Mouse (Mus musculus) MEL (cell line): ENCODE measurements around the gene Atg7.

ENCODE experiments used
- CTCF ChIP-seq, 3 experiments: IDR thresholded peaks in 2 of 3; conservative IDR thresholded peaks in 1 of 3; 2 replicates each; pipeline ENCODE4 v1.5.1; 2011 to 2012; ENCODE audit warnings: low read length in 3 of 3, low read depth in 2 of 3, mild to moderate bottlenecking in 2 of 3, improper control_type of control experiment in 1 of 3, inconsistent platforms in 1 of 3, mixed read lengths in 1 of 3, moderate library complexity in 1 of 3; ENCODE audit not compliant: control insufficient read depth in 1 of 3, insufficient read depth in 1 of 3, poor library complexity in 1 of 3, severe bottlenecking in 1 of 3
- EP300 ChIP-seq, 2 experiments: IDR thresholded peaks; 2 replicates each; pipeline ENCODE4 v1.6.1; 2011; ENCODE audit warnings: improper control_type of control experiment in 2 of 2, low read length in 2 of 2, low read depth in 1 of 2, mild to moderate bottlenecking in 1 of 2
- ETS1 ChIP-seq: IDR thresholded peaks from 2 replicates; pipeline ENCODE4 v1.6.1; 2012; ENCODE audit warnings: low read depth, mild to moderate bottlenecking, inconsistent platforms, low read length, improper control_type of control experiment, moderate library complexity
- HCFC1 ChIP-seq: IDR thresholded peaks from 2 replicates; pipeline ENCODE4 v1.6.1; 2012; ENCODE audit warnings: low read depth, mild to moderate bottlenecking, inconsistent platforms, low read length, improper control_type of control experiment, moderate library complexity
- KAT2A ChIP-seq: conservative IDR thresholded peaks from 2 replicates; pipeline ENCODE4 v1.6.1; 2012; ENCODE audit warnings: low read depth, low read length, improper control_type of control experiment, inconsistent platforms
- MAZ ChIP-seq: IDR thresholded peaks from 2 replicates; pipeline ENCODE4 v1.6.1; 2012; ENCODE audit warnings: low read depth, mild to moderate bottlenecking, inconsistent platforms, low read length, improper control_type of control experiment
- MEF2A ChIP-seq: IDR thresholded peaks from 2 replicates; pipeline ENCODE4 v1.6.1; 2014; ENCODE audit warnings: low read depth, mild to moderate bottlenecking, inconsistent platforms, low read length, improper control_type of control experiment; ENCODE audit not compliant: poor library complexity, insufficient replicate concordance, severe bottlenecking; ENCODE audit errors: extremely low read depth
- NELFE ChIP-seq: IDR thresholded peaks from 2 replicates; pipeline ENCODE4 v1.6.1; 2011; ENCODE audit warnings: low read depth, low read length, improper control_type of control experiment
- NRF1 ChIP-seq: IDR thresholded peaks from 2 replicates; pipeline ENCODE4 v1.6.1; 2014; ENCODE audit warnings: low read depth, mild to moderate bottlenecking, inconsistent platforms, low read length, improper control_type of control experiment, moderate library complexity; ENCODE audit not compliant: poor library complexity, insufficient read depth, severe bottlenecking
- POLR2A ChIP-seq, 2 experiments: IDR thresholded peaks; 2 replicates each; pipeline ENCODE4 v1.6.1; 2011 to 2012; ENCODE audit warnings: low read length in 2 of 2, mild to moderate bottlenecking in 2 of 2, control low read depth in 1 of 2, improper control_type of control experiment in 1 of 2, low read depth in 1 of 2, moderate library complexity in 1 of 2; ENCODE audit not compliant: control insufficient read depth in 1 of 2, insufficient read depth in 1 of 2, poor library complexity in 1 of 2
- SMC3 ChIP-seq: IDR thresholded peaks from 2 replicates; pipeline ENCODE4 v1.6.1; 2011; ENCODE audit warnings: low read depth, low read length, improper control_type of control experiment
- TCF12 ChIP-seq: IDR thresholded peaks from 2 replicates; pipeline ENCODE4 v1.6.1; 2014; ENCODE audit warnings: low read depth, mild to moderate bottlenecking, inconsistent platforms, low read length, improper control_type of control experiment, moderate library complexity
- ZC3H11A ChIP-seq: IDR thresholded peaks from 2 replicates; pipeline ENCODE4 v1.6.1; 2012; ENCODE audit warnings: low read depth, mild to moderate bottlenecking, inconsistent platforms, low read length, improper control_type of control experiment

DNA sequence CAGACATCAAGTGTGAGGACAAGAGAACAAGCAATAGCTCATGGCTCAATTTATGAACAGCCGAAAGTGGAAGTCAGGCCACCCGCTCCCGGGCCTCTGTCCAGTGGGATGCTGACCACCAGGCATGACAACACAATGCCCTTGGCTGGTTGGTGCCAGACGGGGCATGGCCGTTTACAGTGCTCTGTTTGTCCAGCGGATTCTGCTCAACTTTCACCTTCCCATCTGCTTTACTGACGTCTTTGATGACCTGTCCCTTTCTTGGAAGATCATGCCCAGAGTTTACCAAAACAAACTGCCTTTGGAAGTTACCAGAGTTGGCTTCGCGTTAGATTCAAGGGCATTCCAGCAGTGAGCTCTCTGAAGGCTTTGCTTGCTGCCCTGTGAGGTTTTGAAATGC is 93.5 kb downstream of the Atg7 start:
- TF ChIP-seq KAT2A, result no peak
- TF ChIP-seq EP300 (IDR thresholded peaks at IDR 0.05; ENCODE audit: low read depth in 1 of 2, low read length in 2 of 2), result no peak
- TF ChIP-seq CTCF (IDR thresholded peaks at IDR 0.05 in 2 of 3, conservative IDR thresholded peaks at IDR 0.05 in 1 of 3; ENCODE audit: control insufficient read depth in 1 of 3, insufficient read depth in 1 of 3, low read depth in 2 of 3, low read length in 3 of 3, poor library complexity in 1 of 3, severe bottlenecking in 1 of 3), result no peak
- TF ChIP-seq NRF1, result no peak
- TF ChIP-seq ETS1, result no peak
- no peak for TF ChIP-seq ZC3H11A
- TF ChIP-seq MEF2A, result no peak
- no peak for TF ChIP-seq POLR2A (IDR thresholded peaks at IDR 0.05; ENCODE audit: control insufficient read depth in 1 of 2, insufficient read depth in 1 of 2, low read depth in 1 of 2, low read length in 2 of 2, poor library complexity in 1 of 2)
- TF ChIP-seq HCFC1, result no peak
- no peak for TF ChIP-seq NELFE
- TF ChIP-seq MAZ, result no peak
- no peak for TF ChIP-seq SMC3
- TF ChIP-seq TCF12, result no peak
